Mouse (Mus musculus) adrenal gland, postnatal 36 days (tissue): ENCODE measurements around the gene Sult1b1. TPM values are rescaled to one million over a fixed set of nuclear protein-coding genes. Genes with fewer than 3 reads are reported as not detected.

Experiments
- total RNA-seq, 2 experiments: library from RNA; stranded (reverse); gene quantifications; 2 replicates each; pipeline ENCODE4 v1.2.3; 2021

Gene Sult1b1
- total RNA-seq, 2 experiments from 2014 or later, result not detected

Other genes with a start within 250 kb of the Sult1b1 start
- not detected for gene Ugt2a3, start 201.0 kb downstream of the Sult1b1 start, total RNA-seq
- not detected for gene Ugt2b38, start 114.0 kb downstream of the Sult1b1 start, total RNA-seq
- not detected for gene Ugt2a2, start 55.9 kb downstream of the Sult1b1 start, total RNA-seq
- not detected for gene Gm43638, start 51.4 kb downstream of the Sult1b1 start, total RNA-seq
- not detected for gene Ugt2a1, start 47.3 kb downstream of the Sult1b1 start, total RNA-seq
- not detected for gene Sult1d1, start 30.8 kb upstream of the Sult1b1 start, total RNA-seq
- gene Sult1e1, start 53.4 kb upstream of the Sult1b1 start, total RNA-seq, result 1 to 10 TPM in 1 of 2 experiments, under 1 TPM in 1; 0.36 to 4.8 TPM
- not detected for gene Csn1s1, start 128.0 kb upstream of the Sult1b1 start, total RNA-seq
- gene Csn2, start 161.4 kb upstream of the Sult1b1 start, total RNA-seq, result not detected
- not detected for gene Csn1s2a, start 236.4 kb upstream of the Sult1b1 start, total RNA-seq